Mouse (Mus musculus): ENCODE data around the gene Rimbp3.

DNA sequence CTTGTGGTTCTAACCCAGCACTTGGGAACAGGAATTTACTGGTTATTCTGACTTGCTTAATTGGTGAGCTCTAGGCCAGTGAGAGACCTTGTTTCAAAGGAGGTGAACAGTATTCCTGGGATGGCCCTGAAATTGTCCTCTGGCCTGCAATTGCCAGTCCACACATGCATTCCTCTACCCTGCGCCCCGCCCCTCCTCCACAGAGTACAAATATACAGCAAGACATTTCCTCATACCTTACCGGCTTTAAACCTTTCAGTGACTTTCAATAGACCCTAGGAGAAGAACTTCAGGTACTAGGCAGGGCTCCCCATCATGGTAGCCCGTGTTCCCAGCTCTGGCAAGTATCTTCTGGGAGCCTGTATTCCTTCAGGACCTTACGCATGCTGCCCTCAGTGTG lies 17.2 kb downstream of the Rimbp3 start:
- TF ChIP-seq CTCF (IDR thresholded peaks at IDR 0.05; ENCODE audit: insufficient read depth, low read length) (no peak), POLR2A (IDR thresholded peaks at IDR 0.05; ENCODE audit: borderline replicate concordance, extremely low read depth, low read depth, low read length) (no peak)
